Mouse (Mus musculus) right cerebral cortex, adult 2 months (tissue): ENCODE measurements around the gene Itga1.

ENCODE experiments used
- DNase-seq, 2 experiments: peaks; one replicate each; pipeline ENCODE4 v3.0.0; 2021 to 2022; ENCODE audit warnings: low spot score in 2 of 2

The Itga1 gene

DNA sequence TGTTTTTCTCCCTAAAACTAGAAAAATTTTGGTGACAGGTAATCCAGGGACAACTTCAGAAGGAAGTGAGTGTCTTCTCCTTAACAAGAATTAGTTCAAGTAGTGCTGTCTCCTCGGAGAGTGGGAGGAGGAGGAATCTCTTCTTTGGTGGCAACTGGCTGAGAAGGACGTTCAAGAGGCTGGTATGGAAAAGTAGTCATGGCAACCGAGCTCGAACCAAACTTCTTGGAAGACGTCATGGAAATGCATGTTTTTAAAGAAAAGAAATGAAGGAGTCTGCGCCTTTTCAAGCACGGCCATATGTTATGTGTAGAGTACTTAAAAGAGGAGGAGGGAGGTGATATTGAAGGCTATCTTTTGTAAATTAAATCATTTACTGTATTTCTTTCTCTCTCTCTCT is 49.2 kb downstream of the Itga1 start:
- peak; percentile 19 to 53 for DNase-seq

DNA sequence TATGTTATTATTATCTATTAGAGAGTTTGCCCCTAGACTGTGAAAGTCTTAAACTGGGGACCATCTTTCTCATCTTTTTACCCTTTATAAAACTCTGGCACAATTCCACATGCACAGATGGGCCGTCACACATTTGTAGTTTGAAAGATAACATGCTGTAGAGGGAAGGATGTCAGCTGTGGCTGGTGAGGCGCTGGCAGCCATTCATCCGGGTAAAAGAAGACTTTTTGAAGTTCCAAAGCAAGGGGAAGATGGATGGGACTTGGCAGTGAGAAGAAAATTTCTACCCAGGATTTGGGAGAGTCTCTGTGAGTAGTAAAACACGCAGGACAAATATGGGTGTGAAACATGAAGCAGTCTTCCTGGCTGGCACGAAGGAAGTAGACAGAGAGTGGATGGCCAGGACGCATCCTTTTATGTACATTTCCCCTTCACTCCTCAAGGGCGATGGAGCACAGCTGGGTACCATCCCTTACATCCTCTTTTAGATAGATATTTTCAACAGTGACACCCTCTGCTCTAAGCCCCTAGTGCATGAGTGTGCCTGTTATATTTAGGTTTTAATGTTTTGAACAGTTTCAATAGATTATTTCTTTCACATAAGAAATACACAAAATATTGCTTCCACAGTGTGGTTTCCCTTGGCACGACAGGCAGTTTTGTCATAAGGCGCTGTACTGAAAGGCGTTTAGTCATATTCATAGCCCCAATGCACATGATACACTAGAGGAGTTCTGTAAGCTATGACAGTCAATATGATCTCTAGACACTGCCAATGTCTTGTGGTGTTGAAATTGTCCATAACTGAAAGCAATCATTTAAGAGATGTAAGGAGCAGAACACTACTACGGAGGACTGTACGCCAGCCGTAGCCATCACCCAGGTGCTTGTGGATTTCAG is 50.9 kb downstream of the Itga1 start:
- DNase-seq = no peak

DNA sequence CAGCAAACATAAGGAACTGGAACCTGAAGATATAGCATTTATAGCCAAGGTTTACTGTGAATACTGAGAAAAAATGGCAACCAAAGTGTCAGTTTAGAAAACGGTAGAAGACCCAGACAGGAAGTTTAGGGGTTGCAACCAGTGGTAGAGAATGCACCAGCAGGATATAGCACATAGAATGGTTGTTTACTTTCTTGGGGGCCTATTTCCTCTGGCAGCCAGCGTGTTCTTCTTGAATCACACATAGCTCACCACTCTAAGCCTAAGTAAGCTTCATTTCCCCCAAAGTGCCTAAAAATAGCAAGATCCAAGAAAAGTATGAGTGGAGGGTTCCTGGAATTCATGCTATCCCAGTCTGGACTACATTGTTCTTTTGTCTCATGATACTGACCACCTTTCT is 59.1 kb downstream of the Itga1 start:
- DNase-seq = no peak

DNA sequence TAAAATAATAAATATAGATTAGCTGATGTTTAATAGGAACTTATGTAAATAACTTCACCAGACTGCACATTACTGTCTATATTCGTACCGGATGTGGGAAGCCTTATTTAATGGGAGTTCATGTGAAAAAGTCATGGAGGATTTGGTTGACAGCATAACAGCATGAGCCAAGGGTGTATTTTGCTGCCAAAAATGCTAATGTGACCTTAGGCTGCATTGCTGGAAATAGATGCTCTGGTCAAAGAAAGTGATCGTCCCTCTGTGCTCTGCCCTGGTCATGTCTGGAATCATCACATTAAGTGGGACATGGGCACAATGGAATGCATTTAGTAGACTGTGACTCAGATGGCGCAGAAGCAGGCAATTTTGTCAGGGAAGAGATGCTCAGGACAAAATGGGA is 64.5 kb downstream of the Itga1 start:
- no peak for DNase-seq

DNA sequence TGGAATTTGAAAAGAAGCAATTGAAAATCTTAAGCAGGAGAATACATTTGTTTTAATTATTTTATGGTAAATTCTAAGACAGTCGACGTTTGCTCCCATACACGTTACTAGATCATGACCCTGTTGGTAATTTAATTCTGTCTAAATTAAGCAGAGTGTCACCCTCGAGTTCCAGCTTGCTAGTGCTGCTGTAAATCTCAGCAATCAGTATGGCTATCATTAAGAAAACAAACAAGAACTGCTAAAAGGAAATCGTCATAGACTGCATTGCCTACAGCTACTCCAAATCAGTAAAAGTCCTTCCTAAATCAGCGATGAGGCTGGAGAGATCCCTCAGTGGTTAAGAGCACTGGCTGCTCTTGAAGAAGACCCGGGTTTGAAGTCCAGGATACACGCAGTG is 66.4 kb downstream of the Itga1 start:
- DNase-seq = no peak

DNA sequence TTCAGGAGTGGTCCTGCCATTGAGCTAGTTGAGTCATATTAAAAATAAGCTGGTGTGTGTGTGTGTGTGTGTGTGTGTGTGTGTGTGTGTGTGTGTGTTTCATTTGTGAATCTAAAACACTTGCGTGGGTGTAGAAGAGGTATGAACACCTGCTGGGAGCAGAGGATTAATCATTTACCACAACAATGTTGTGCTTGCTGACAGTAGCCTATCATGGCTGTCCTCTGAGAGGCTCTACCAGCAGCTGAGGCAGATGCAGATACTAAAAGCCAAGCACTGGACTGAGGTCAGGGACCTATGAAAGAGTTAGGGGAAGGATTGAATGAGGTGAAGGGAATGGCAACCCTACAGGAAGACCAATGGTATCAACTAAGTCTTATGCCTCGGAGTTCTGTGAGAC is 68.6 kb downstream of the Itga1 start:
- no peak for DNase-seq

DNA sequence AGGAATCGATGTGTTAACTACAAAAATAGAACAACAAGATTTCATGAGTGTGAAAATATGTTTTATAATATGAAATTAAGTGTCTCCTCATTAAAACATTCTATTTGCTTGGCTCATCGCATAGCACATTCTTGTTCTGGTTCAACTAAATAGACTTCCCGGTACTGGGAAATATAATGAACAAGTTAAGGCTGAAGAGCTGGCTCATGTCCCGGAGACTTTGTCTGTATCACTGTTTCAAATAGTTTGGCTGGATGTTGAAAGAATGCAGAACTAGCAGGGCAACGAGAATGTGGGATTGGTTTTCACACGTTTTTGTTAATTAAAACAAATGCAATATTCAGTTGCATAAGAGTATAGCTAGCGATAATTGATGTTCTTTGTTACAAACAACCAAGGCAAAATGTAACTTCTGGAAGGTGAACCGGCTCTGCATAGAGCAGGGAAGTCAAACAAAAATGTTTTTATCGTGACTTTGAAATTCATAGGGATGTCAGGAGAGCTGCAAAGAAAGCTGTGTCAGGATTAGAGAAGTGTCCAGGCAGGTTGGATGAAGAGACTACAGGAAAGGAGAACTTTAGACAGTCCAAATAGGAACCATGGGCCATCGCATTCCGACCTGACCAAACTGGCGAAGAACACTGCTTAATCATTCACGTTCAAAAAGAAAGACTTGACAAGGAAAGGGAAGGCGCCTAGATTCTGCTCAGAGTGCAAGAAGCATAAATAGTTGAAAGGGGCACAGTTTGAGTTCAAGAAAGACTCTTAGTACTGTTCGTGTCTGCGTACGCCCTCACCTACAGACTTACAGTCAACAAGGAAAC is 70.4 kb downstream of the Itga1 start:
- peak in 1 of 2 experiments; percentile 16 for DNase-seq

DNA sequence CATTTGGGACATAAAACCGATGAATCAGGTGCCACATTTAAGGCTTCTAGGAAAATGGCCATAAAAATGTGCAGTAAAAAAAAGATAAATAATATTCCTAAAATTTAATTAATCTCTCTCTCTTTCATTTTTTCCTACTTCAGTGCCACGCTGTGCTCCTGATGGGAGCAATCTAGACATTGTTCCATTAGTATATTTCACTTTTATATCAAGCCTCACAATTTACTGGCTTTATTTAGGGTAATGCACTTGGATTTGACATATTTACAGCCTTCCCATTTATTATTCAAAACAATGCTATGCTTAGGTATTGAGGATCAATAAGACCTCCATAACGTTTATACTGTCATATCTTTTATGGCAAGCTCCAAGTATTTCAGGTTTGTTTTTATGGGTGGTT is 76.4 kb downstream of the Itga1 start:
- no peak for DNase-seq

DNA sequence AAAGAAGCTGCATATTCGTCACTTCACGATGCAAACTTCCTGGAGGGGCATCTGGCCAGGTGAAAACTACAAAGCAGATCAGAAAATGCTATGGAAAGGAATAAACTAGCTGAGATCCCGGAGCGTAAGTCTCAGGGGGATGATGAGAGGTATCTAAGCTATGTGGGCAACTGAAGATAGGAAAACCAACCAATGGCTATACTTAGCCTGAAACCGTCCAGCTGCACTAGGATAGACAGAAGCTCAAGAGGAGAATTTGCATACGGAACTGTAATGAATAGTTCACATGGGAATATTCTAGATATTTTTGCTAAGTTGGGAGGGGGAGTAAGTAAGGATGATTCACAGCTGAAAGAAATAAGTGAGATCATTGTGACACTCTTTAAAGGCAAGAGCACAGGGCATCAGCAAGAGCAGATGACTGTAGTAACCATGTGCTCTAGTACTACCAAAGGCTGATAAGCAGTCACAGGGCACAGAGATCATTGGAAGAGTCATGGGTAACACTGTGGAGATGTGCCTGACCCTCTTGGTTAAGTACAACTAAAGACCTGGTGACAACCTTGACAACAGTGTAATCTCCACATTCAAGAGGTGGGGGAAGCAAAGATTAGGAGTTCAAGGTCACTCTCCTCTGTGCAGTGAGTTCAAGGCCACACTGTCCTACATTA is 79.5 kb downstream of the Itga1 start:
- no peak for DNase-seq

DNA sequence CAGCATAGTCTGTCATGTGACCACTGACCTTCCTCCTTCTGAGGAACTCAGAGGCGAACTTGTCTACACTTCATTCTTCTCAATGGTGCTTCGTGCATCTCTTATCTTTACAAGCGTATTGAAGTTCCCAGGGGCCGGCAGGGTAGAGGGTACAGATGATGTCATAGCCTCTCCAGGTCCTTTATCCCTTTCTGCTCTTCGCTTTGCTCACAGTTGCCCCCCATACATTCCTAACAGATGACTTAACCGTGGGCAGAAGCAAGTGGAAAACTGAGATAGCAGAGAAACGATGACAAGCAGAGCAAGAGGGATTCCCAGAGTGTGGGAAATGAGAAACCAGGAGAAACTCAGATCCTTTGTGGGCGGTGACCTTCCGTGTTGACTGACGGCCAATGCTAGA is 80.4 kb downstream of the Itga1 start:
- DNase-seq = no peak

DNA sequence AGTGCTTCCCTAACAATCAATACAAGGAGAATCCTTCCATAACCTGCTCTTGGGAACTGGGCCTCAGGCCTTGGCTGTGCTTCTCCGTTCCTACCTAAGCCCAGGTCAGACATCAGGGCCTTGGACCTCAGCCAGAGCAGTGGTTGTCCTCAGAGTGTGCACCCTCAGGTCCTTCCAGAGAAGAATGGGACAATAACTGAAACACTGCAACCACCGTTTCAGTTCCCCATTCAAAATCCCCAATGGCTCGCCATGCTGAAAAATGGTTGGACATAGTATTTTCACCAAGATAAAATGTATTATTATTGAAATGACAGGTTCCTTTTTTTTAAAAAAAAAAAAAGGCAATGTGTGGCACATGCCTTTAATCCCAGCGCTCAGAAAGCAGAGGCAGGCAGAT is 81.0 kb downstream of the Itga1 start:
- no peak for DNase-seq

DNA sequence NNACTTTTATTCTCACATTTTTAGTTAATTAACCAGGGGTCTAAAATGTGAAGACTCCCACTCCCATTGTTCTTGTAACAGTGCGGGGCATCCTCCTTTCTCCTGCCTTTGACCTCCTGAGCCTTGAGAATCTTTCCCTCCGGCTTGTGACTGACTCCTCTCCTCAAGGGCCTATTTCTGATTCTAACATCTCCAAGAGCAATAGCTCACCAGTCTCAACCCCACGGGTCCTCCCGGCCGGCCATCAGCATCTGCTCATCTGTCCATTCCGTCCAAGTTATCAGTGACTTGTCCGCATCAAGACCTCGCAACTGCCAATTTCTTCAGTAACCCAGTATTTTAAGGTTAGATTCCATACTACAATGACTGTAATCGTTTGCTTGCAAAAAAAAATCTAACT is 84.2 kb downstream of the Itga1 start:
- DNase-seq = no peak

DNA sequence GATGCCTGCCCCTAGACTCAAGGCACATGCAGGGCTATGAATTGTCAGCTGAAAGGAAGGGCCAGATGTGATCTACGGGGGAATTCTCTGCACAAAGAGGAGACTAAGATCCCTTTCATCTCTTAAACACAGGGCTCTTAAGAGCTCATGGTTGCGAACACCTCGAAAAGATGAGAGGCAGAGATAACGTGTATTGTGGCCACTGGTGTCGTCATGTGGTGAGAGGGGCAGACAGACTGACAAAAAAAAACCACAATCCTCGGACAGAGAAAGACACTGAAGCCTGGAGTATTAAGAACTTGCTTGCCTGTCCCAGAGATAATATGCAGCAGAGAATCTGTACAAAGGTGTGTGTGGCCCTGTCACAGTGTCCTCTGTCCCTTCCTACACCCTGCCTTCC is 90.2 kb downstream of the Itga1 start:
- DNase-seq = no peak

DNA sequence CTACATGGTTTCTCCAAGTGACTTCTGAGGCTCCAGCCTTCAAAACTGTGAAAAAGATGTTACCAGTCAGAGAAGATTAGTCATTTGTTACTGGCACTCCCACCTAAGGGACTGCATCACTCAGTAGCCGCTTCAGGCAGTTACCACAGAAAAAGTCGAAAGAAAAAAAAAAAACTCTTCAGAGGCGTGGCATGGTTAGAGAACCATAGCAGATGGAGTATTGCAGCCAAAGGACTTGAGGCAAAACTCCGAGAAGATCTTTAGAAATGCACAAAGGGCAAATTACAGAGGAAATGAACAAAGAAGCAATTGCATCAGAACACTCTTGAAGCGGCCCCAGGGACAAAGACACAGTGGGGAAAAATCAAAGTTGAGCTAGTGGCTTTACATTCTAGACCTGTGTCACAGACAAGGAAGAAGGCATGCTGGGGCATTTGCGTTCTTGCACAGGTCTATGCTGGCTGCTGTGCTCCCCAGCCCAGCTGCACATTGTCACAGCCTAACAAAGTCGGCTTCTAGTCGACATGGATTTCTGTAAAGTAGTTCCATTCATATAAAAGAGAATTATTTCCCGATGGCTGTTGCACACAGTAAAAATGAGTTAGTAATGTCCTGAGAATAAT is 95.4 kb downstream of the Itga1 start:
- no peak for DNase-seq

DNA sequence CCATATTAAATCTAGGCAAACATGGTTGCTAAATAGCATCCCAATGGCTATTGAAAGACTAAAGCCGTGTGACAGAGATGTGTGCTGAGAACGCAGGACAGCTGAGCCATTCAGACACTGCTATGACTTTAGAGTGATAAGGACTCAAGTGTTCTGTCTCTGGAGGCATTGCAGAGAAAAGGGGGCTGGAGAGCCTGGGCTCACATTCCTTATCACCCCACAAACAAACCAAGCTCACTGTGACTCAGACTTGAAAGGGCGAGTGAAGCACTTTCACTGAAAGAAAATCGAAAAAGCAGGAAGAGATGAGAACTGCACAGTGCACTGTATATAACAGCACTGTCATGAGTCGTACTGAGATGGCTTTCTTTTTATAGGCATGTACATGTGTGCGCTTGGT is 96.4 kb downstream of the Itga1 start:
- no peak for DNase-seq

DNA sequence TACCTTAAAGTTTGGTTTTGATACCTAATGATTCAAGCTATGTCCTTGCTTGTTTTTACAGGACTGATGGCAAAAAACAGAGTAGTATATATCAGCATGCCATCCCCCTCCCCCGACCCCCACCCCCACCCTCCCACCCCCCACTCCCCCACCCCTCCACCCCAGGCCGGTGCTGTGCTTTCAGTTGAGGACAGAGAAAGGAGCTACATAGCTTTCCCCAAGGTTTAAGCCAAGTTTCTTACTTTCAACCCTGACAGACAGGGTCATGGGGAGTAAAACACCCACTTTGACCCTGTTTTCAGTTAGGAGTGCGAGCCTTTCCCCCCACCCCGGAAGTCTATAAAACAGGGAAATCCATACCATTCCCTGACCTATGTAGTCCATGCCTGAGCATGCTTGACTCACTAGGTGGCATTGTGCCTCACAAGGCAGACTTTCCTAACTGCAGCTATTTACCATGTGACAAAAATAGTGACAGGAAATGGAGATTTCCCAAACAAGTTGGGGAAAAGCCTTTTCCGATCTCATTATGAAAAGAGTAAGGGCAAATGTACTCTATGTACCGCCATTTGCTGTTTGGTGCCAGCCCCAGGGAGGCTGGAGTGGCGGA is 98.2 kb downstream of the Itga1 start:
- DNase-seq = no peak

DNA sequence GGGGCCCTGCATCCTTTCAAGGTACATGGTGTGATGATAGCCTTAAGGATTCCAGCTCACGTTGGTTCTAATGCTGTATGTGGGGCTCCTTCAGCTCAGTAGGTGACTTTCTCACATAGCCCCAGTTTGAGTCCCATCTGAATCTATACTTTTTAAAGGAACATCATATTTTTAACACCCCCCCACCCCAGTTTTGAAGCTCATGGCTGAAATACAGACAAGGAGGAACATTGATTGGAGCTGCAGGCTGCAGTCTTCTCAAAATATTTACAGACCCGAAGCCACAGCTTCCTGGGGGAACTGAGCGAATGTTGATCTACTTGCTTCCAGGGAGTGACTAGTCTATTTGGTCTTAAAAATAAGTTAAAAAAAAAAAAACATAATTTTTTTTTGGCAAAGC is 98.9 kb downstream of the Itga1 start:
- DNase-seq = no peak

DNA sequence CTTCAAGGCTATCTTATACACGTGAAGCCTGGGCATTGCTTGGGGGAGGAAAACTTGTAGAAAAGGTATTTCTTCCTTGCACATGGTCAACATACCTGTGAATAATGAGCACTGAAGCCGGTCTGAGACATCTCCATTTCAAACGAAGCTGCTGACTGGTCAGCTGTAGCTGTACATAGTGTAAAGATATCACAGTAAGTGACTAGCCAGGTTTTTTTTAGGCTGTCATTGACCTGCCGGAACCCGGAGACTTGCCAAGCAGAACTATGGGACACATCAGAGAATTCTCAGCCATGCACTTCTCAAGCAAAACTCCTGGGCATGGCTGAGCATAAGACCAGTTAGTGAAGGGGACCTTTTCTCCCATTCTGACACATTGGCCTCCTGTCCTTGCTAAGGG is 99.6 kb downstream of the Itga1 start:
- DNase-seq = no peak

DNA sequence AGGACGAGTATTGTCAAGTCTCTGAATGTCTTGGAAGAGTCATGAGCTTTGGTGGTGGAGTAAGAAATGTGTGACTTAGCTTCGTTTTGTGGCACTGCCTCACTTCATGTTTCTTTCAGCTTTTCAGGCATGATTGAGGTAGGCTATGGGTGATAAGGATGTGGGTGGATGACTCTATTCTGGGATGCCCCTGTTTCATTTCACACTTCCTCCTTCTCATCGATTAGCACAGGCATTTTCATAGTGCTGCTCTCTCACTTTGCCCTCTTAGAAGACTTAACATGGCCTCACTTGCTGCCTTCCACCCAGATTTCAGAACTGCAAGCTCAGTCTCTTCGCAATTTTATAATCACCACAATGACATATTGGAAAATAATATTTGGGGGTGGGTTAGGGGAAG is 102.2 kb downstream of the Itga1 start:
- no peak for DNase-seq

DNA sequence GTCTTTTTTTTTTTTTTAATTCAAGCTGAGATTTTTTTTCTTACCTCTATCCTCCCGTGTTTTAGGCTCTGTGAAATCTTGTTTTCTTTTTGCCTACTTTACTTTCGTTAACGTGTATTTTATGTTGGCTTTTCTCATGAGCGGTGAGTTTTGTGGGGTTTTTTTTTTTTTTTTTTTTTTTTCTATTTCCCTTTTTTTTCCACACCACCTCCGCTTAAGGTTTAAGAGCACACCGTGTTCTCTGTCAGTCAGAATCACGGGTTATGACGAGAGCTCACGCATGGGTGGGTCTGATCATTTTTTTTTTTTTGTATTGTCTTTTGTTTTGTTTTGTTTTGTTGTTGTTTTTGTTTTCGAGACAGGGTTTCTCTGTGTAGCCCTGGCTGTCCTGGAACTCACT is 103.7 kb downstream of the Itga1 start:
- no peak for DNase-seq

DNA sequence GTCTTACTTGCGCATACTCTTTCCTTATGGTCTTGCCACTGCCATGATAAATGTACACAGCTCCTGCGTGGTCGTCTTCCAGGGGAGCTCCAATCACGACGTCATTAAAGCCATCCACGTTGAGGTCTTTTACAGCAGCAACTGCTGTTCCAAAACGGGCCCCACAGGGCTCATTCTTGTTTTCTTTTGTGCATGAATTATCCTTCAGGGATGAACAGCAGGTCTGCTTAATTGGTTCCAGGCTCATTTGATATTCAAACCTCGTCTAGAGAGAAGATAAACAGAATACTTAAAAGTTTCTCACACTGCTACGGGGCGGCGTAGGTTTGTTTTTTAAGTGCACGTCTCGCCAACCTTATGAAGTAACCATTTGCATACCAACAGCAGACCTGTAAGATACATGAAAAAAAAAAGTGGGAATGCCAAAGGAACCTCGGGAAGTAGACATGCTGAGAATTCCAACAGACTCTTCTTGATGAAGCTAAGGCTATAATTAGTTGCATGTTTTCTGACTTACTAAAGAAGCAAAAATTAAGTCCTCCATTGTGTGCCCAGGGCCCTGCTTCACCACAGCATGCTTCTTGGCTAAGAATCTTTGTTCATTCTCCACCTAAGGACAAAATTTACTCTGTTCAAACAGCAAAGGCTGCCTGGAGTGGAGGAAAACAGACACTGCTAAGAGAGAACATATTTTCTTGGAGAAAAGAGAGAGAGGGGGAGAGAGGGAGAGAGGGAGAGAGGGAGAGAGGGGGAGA is 109.3 kb downstream of the Itga1 start:
- DNase-seq = no peak
